Mouse (Mus musculus): ENCODE measurements at regions not wholly inside any gene's neighbourhood (a gene's known extent, or its start where the extent isn't known, plus 50 kb on each side); places are given as distances from the start of the nearest gene placed in this dataset.
"Not testable (repeated sequence)": the region's sequence is repeated elsewhere in the genome, so short reads cannot be mapped to it uniquely, and the experiment has no call there.

GRCm38 (mm10) chr13:5107454-5107853 lies 498.5 kb upstream of the Akr1e1 start:
- no peak overlapping the region for H3K27ac ChIP-seq
- no peak for ATAC-seq
- WGBS: 70% methylated on average over 5 of the region's 5 CpGs

GRCm38 (mm10) chr13:5154911-5155310 lies 545.9 kb upstream of the Akr1e1 start:
- Histone ChIP-seq H3K36me3 (no peaks in the 10 kb centered on the region), H3K4me3 (replicated peaks) (no peak overlapping the region)
- WGBS: 71% methylated on average over 3 of the region's 3 CpGs

More at GRCm38 (mm10) chr13:5107454-5107853, 498.5 kb upstream of the Akr1e1 start:
- H3K27me3 ChIP-seq (replicated peaks): no peaks in the 10 kb centered on the region
- H3K9ac ChIP-seq: no peak overlapping the region
- no peaks in the 10 kb centered on the region for H3K4me1 ChIP-seq (replicated peaks)
- H3K4me2 ChIP-seq (replicated peaks): no peak overlapping the region
- no peaks in the 10 kb centered on the region for H3K36me3 ChIP-seq
- H3K9me3 ChIP-seq: no peaks in the 10 kb centered on the region
- no peak overlapping the region for H3K4me3 ChIP-seq (replicated peaks)

GRCm38 (mm10) chr13:5159765-5160684 lies 551.1 kb upstream of the Akr1e1 start:
- Histone ChIP-seq H3K9me3 (no peaks in the 10 kb centered on the region), H3K4me1 (replicated peaks) (no peaks in the 10 kb centered on the region), H3K4me2 (replicated peaks) (no peak overlapping the region), H3K36me3 (no peaks in the 10 kb centered on the region), H3K27me3 (replicated peaks) (no peaks in the 10 kb centered on the region), H3K4me3 (replicated peaks) (no peak overlapping the region), H3K27ac (no peak overlapping the region), H3K9ac (no peak overlapping the region)
- WGBS: 49% methylated on average over 5 of the region's 5 CpGs
- ATAC-seq: no peak

More at GRCm38 (mm10) chr13:5154911-5155310, 545.9 kb upstream of the Akr1e1 start:
- no peaks in the 10 kb centered on the region for H3K27me3 ChIP-seq (replicated peaks)
- no peak for ATAC-seq
- H3K4me1 ChIP-seq (replicated peaks): no peaks in the 10 kb centered on the region
- no peak overlapping the region for H3K4me2 ChIP-seq (replicated peaks)
- no peak overlapping the region for H3K9ac ChIP-seq
- no peaks in the 10 kb centered on the region for H3K9me3 ChIP-seq
- H3K27ac ChIP-seq: no peak overlapping the region

DNA sequence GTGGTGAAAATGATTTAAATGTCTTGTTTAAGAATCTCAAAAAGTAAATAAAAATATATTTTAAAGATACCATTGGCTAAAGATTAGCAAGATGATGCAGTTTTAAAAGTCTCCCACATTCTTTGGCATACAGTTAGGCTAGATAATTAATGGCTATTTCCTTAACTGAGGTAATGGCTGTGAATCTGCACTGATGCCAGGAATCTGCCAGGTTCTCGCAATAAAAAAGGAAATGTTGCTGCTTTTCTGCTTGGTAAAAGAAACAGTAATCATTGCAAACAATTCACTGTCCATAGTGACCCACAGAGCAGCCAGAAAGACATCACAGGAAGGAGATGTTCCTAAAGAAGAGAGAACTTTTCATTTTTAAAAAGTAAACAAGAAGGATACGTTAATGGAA lies 557.7 kb upstream of the Akr1e1 start:
- Histone ChIP-seq H3K4me3 (replicated peaks) (no peak overlapping the region), H3K4me2 (replicated peaks) (no peak overlapping the region), H3K36me3 (no peaks in the 10 kb centered on the region), H3K27me3 (replicated peaks) (no peaks in the 10 kb centered on the region), H3K27ac (no peak overlapping the region), H3K4me1 (replicated peaks) (no peaks in the 10 kb centered on the region), H3K9ac (no peak overlapping the region), H3K9me3 (no peaks in the 10 kb centered on the region)
- ATAC-seq: no peak
- WGBS: 64% methylated on average over 2 of the region's 2 CpGs

DNA sequence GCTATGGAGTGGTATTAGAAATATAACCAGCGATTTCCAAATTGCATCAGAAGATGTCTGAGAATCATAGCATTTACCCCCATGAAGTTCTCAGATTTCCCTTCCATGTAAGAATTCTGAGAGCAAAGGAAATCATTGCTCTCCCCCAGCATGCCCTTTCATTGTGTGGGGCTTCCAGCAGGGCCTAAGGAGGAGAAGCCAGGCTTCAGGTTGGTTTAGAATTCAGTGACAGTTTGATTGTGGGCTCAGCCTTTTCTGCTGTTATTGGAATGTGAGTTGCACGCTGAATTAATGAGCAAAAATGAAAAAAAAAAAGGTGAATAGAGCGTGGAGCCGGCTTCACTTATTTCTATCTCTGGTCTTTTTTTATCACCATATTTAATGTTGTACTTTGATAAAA lies 570.0 kb upstream of the Akr1e1 start:
- H3K36me3 ChIP-seq: no peaks in the 10 kb centered on the region
- no peak for ATAC-seq
- H3K4me2 ChIP-seq (replicated peaks): no peak overlapping the region
- no peaks in the 10 kb centered on the region for H3K4me1 ChIP-seq (replicated peaks)
- 85% methylated on average over 4 of the region's 4 CpGs for WGBS
- H3K9me3 ChIP-seq: no peaks in the 10 kb centered on the region
- no peak overlapping the region for H3K27ac ChIP-seq
- no peak overlapping the region for H3K9ac ChIP-seq
- H3K4me3 ChIP-seq (replicated peaks): no peak overlapping the region
- no peaks in the 10 kb centered on the region for H3K27me3 ChIP-seq (replicated peaks)

DNA sequence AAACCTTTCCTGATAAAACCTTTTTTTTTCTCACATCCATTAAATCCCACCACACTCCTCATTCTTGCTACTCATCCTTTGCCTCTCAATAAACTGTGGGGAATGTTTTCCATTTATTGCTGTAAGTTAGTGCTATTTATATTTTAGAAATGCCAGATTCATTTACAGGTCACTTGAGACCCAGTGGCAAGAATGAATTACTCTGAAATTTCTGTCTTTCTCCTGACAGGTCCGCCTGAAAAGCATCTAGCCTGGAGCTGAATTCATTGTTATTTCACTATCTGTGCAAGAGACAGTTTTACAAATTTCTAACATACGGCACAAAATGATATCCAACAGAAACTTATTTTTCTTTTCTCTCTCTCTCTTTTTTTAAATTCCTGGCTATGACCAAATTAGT lies 570.6 kb upstream of the Akr1e1 start:
- 59% methylated on average over 2 of the region's 2 CpGs for WGBS
- Histone ChIP-seq H3K4me1 (replicated peaks) (no peaks in the 10 kb centered on the region), H3K9ac (no peak overlapping the region), H3K4me3 (replicated peaks) (no peak overlapping the region), H3K36me3 (no peaks in the 10 kb centered on the region), H3K27ac (no peak overlapping the region), H3K4me2 (replicated peaks) (no peak overlapping the region), H3K9me3 (no peaks in the 10 kb centered on the region), H3K27me3 (replicated peaks) (no peaks in the 10 kb centered on the region)
- no peak for ATAC-seq

DNA sequence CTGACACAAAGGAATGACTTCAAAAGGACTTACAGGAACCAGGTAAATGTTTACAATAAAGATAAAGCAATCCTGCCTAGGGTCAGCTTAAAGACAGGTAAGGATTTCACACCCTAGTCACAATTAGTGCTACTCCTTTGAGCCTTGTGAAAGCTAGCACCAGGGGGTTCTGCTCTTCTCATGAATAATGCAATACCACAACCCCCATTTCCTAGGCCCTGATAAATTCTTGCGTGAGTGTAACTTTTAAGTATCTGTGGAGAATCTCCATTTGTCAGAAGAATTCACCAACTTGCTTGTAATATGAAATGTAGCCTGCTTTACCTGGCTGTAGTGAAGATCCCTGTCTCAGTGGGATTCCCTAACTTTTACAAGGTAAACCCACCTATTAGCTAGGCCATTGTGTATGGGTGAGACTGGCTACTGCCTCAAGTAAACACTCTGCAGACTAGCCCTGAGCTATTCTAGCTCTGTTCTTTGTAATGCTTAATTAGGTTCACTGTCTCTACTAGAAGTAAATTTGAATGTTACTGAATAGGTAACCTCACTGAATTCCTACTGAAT lies 576.3 kb upstream of the Akr1e1 start:
- not testable (repeated sequence) for H3K4me1 ChIP-seq (replicated peaks); H3K4me3 ChIP-seq (replicated peaks); H3K27me3 ChIP-seq (replicated peaks); H3K4me2 ChIP-seq (replicated peaks); H3K9me3 ChIP-seq; H3K9ac ChIP-seq; H3K27ac ChIP-seq; H3K36me3 ChIP-seq; ATAC-seq
- 52% methylated on average over 1 of the region's 1 CpGs for WGBS

DNA sequence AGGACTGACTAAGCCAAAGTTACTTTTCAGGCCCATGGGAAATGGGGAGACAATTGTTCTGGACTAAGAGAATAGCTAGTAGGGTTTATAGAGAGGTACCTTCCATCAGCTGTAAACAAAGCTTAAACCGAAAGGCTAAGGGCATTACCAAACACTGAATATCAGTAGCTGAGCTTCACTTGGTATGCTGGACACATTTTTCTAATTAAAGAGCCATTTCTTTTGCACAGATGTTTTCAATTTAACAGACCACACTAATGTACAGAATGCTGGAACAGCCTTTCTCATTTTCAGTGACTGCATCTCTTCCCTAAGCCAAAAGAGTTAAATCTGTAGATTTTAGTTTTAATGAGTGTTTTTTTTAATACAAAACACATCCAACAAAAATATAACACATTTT lies 593.8 kb upstream of the Akr1e1 start:
- Histone ChIP-seq H3K9ac (no peak overlapping the region), H3K36me3 (no peaks in the 10 kb centered on the region), H3K9me3 (no peaks in the 10 kb centered on the region), H3K4me3 (replicated peaks) (no peak overlapping the region), H3K4me1 (replicated peaks) (no peaks in the 10 kb centered on the region), H3K27me3 (replicated peaks) (no peaks in the 10 kb centered on the region), H3K27ac (no peak overlapping the region), H3K4me2 (replicated peaks) (no peak overlapping the region)
- no peak for ATAC-seq
- 73% methylated on average over 1 of the region's 1 CpGs for WGBS

DNA sequence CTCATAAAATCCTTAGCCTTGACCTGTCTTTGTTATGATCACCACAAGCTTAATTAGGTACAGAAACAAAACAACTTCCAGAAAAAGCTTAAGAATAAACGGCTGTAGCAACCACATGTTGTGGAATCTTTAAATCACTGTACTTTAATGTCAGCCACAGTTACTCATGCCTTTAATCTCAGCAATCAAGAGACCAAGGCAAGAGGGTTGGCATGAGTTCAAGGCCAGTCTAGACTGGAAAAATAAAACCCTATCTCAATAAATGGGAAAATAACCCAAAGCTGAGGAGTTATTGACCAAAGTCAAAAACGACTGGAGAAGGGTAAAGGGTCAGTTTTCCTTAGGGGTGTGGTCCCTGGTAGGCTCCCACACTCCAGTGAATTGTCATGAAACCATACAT lies 595.2 kb upstream of the Akr1e1 start:
- 50% methylated on average over 2 of the region's 2 CpGs for WGBS
- H3K4me2 ChIP-seq (replicated peaks): no peak overlapping the region
- H3K27me3 ChIP-seq (replicated peaks): no peaks in the 10 kb centered on the region
- no peaks in the 10 kb centered on the region for H3K9me3 ChIP-seq
- H3K4me1 ChIP-seq (replicated peaks): no peaks in the 10 kb centered on the region
- no peak overlapping the region for H3K4me3 ChIP-seq (replicated peaks)
- ATAC-seq: no peak
- no peak overlapping the region for H3K9ac ChIP-seq
- no peak overlapping the region for H3K27ac ChIP-seq
- H3K36me3 ChIP-seq: no peaks in the 10 kb centered on the region

DNA sequence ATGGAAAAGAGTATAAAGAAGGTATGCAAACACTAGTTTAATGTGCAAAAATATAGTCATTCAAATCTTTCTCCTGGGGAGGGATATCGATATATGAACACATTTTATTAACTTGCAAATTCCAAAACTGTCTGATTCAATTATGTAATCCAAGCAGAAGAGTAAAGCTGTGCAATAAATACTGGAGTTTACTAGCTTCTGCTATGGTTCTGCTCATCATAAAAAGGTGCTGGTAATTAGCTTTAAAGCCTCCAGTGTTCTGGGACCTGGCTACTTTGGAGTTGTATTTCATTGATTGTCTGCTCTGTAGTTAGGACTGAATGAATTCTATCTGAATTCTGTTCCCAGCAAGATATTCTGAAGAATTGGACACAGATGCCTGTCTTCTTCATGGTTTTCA lies 602.7 kb upstream of the Akr1e1 start:
- Histone ChIP-seq H3K27ac (no peak overlapping the region), H3K9ac (no peak overlapping the region), H3K4me3 (replicated peaks) (no peak overlapping the region), H3K27me3 (replicated peaks) (no peaks in the 10 kb centered on the region), H3K4me2 (replicated peaks) (no peak overlapping the region), H3K36me3 (no peaks in the 10 kb centered on the region), H3K9me3 (no peaks in the 10 kb centered on the region), H3K4me1 (replicated peaks) (no peaks in the 10 kb centered on the region)
- ATAC-seq: no peak
- 83% methylated on average over 1 of the region's 1 CpGs for WGBS

DNA sequence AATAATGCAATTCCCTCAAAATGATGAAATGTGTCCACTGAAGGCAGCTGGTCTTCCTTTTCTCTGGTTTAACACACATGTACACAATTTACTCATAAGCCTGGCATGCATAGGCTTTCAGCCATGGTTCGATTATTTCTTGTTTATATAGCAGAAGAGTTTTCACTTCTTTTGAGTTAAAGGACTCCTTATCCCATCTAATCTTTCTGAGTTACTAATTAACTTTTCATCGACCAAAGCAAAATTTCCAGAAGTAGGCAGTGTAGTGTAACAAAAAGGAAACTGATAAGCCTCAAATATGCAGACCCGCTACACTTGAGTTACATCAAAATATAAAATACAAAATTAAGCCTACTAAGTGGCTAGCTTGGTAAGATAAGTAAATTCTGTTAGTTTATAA lies 620.5 kb upstream of the Akr1e1 start:
- H3K4me3 ChIP-seq (replicated peaks): no peak overlapping the region
- H3K27ac ChIP-seq: no peak overlapping the region
- WGBS: 52% methylated on average over 3 of the region's 3 CpGs
- no peaks in the 10 kb centered on the region for H3K36me3 ChIP-seq
- H3K4me2 ChIP-seq (replicated peaks): no peak overlapping the region
- no peaks in the 10 kb centered on the region for H3K27me3 ChIP-seq (replicated peaks)
- H3K9ac ChIP-seq: no peak overlapping the region
- ATAC-seq: peak; percentile 51; the same call in 1 of the 2 replicates
- H3K4me1 ChIP-seq (replicated peaks): no peaks in the 10 kb centered on the region
- H3K9me3 ChIP-seq: no peaks in the 10 kb centered on the region

DNA sequence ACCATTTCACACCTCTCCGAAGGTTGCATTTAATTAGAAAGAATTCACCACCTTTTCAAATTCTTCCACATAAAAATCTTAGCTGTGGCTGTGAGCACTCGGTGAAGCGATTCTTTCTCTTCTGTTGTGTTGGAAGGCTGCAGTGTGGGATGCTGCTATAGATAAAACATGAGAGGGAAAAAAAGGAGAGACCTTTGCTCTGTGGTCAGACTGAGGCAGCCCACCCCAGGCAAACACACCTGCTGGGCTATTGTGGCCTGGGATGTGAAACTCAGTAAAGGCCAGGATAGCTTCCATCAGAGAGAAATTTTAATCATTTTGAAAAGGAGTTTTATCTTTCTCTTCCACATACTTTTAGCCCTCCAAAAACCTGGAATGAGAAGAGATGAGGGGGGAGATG lies 625.3 kb upstream of the Akr1e1 start:
- Histone ChIP-seq H3K4me1 (replicated peaks) (no peaks in the 10 kb centered on the region), H3K27me3 (replicated peaks) (no peaks in the 10 kb centered on the region), H3K9me3 (no peaks in the 10 kb centered on the region), H3K27ac (no peak overlapping the region), H3K36me3 (no peaks in the 10 kb centered on the region), H3K4me2 (replicated peaks) (no peak overlapping the region), H3K9ac (no peak overlapping the region), H3K4me3 (replicated peaks) (no peak overlapping the region)
- no peak for ATAC-seq
- 90% methylated on average over 3 of the region's 3 CpGs for WGBS

GRCm38 (mm10) chr13:5235391-5235790 lies 625.9 kb upstream of the Klf6 start:
- ATAC-seq: no peak
- Histone ChIP-seq H3K27ac (no peak overlapping the region), H3K4me2 (replicated peaks) (no peak overlapping the region), H3K4me3 (replicated peaks) (no peak overlapping the region), H3K9ac (no peak overlapping the region), H3K36me3 (no peaks in the 10 kb centered on the region), H3K27me3 (replicated peaks) (no peaks in the 10 kb centered on the region), H3K4me1 (replicated peaks) (no peaks in the 10 kb centered on the region), H3K9me3 (no peaks in the 10 kb centered on the region)
- 93% methylated on average over 1 of the region's 1 CpGs for WGBS

Data from intestine, embryonic 15.5 days (tissue).